In genomic region chr7:15974712-15975111, GRCm38 (mm10) we compare ENCODE assay signal across 8 mouse cellular contexts. TPM values are rescaled to one million over a fixed set of nuclear protein-coding genes. Genes with fewer than 3 reads are reported as not detected.
A peak's percentile ranks its signal among the peaks of the same experiment; 100 is the strongest.
DNase-seq lines count a peak whose midpoint lies in the region; ATAC-seq and TF ChIP-seq lines count a peak whose summit lies in the region.

No protein-coding gene starts in this region.

- no peaks in the 10 kb centered on the region for H3K27me3 ChIP-seq in liver, adult 2 months (ENCODE audit: control insufficient read depth, insufficient read depth, low read length)
- no peaks in the 10 kb centered on the region for H3K27me3 ChIP-seq in liver, embryonic 11.5 days (replicated peaks; ENCODE audit: control insufficient read depth, insufficient read depth, low read length)

- no peak overlapping the region for H3K9ac ChIP-seq in liver, adult 2 months (ENCODE audit: low read depth, low read length)
- H3K9ac ChIP-seq in liver, embryonic 11.5 days (ENCODE audit: low read depth, low read length): no peak overlapping the region

- H3K27ac ChIP-seq in liver, adult 2 months (replicated peaks; ENCODE audit: insufficient read depth, low read depth, low read length): no peak overlapping the region
- H3K27ac ChIP-seq in liver, embryonic 11.5 days (ENCODE audit: low read depth, low read length): no peak overlapping the region

- H3K4me2 ChIP-seq in liver, embryonic 11.5 days: no peak overlapping the region

- TF ChIP-seq POLR2A in liver, adult 2 months (IDR thresholded peaks at IDR 0.05; ENCODE audit: extremely low read depth, insufficient read depth, low read length): no peak

- no peak for DNase-seq in liver, adult 2 months (ENCODE audit: extremely low read depth, low read depth, low spot score)
- DNase-seq in liver, embryonic 11.5 days (ENCODE audit: low spot score): no peak
- DNase-seq in Muller cell, postnatal 12 days (ENCODE audit: inconsistent ontology term): peak; percentile 56
- DNase-seq in c-Kit-positive CD71-positive TER-119-negative erythroid progenitor cells, embryonic 14.5 days (ENCODE audit: low read depth): peak; percentile 46
- peak; percentile 63 for DNase-seq in heart, adult 8-10 months (ENCODE audit: low spot score)
- peak; percentile 60 to 69 for DNase-seq in left cerebral cortex, postnatal 25 days (ENCODE audit: low spot score in 2 of 2)
- peak; percentile 74 for DNase-seq in retina, postnatal 1 day
- DNase-seq in yolk sac, embryonic 10.5 days (ENCODE audit: low spot score): no peak

- no peaks in the 10 kb centered on the region for H3K9me3 ChIP-seq in liver, embryonic 11.5 days (ENCODE audit: control insufficient read depth, low read length)

- WGBS in liver, adult 2 months: 43% methylated on average over 5 of the region's 5 CpGs
- WGBS in liver, embryonic 11.5 days: 51% methylated on average over 5 of the region's 5 CpGs

- intact Hi-C loops in left cerebral cortex, postnatal 25 days (cut with DNase I): no loop called here

- H3K79me2 ChIP-seq in liver, adult 2 months (ENCODE audit: control insufficient read depth, insufficient read depth, low read length): no peaks in the 10 kb centered on the region

- ATAC-seq in liver, embryonic 11.5 days (replicated peaks; ENCODE audit: low FRiP score): no peak

- no peaks in the 10 kb centered on the region for H3K4me1 ChIP-seq in liver, adult 2 months (ENCODE audit: control insufficient read depth, insufficient read depth, low read length)
- no peaks in the 10 kb centered on the region for H3K4me1 ChIP-seq in liver, embryonic 11.5 days (replicated peaks; ENCODE audit: control insufficient read depth, insufficient read depth, low read length)

- H3K4me3 ChIP-seq in liver, adult 2 months (ENCODE audit: insufficient read depth, low read depth, low read length): no peak overlapping the region
- H3K4me3 ChIP-seq in liver, embryonic 11.5 days (ENCODE audit: low read depth, low read length): no peak overlapping the region

- H3K36me3 ChIP-seq in liver, adult 2 months (ENCODE audit: control insufficient read depth, insufficient read depth, low read length): peaks cover 7% of the 10 kb centered on the region; the same call in 1 of the 2 replicates
- peaks cover 38% of the 10 kb centered on the region for H3K36me3 ChIP-seq in liver, embryonic 11.5 days (ENCODE audit: control insufficient read depth, insufficient read depth, low read length)

- peak; percentile 89 for TF ChIP-seq CTCF in liver, adult 2 months (IDR thresholded peaks at IDR 0.05; ENCODE audit: low read depth, low read length)

RNA-seq across cellular contexts. Expression of gene Ehd2, which starts 7.3 kb away (rescaled TPM):
- total RNA-seq in liver, adult 2 months (2014; rRNA removed): 1.0 and 1.4 TPM in 2 replicates
- polyA plus RNA-seq in liver, adult 2 months (2012; rRNA removed): 1.6 and 1.7 TPM in 2 replicates
- 7.5 and 10.8 TPM in 2 replicates for polyA plus RNA-seq in liver, embryonic 11.5 days (2014; fragmentation: Nextera tagmentation; extraction: Ambion mirVana)
- 10 to 100 TPM; 54.4 to 95.0 (median 82.9) TPM for total RNA-seq in heart, adult 8-10 months (2022)
- 1 to 10 TPM; 4.7 to 8.4 TPM for total RNA-seq in left cerebral cortex, postnatal 25 days (2021)

RNA-seq across cellular contexts. Expression of gene Nop53, which starts 28.8 kb away (rescaled TPM):
- total RNA-seq in liver, adult 2 months (2014; rRNA removed): 57.3 and 59.6 TPM in 2 replicates
- polyA plus RNA-seq in liver, adult 2 months (2012; rRNA removed): 65.2 and 69.5 TPM in 2 replicates
- polyA plus RNA-seq in liver, embryonic 11.5 days (2014; fragmentation: Nextera tagmentation; extraction: Ambion mirVana): 217 and 219 TPM in 2 replicates
- 100 to 1,000 TPM; 121 to 147 (median 136) TPM for total RNA-seq in heart, adult 8-10 months (2022)
- total RNA-seq in left cerebral cortex, postnatal 25 days (2021): 100 to 1,000 TPM in 1 of 2 experiments, 10 to 100 TPM in 1; 98.5 to 104 TPM

RNA-seq across cellular contexts. Expression of gene Selenow, which starts 52.5 kb away (rescaled TPM):
- 67.9 and 68.1 TPM in 2 replicates for total RNA-seq in liver, adult 2 months (2014; rRNA removed)
- 250 and 292 TPM in 2 replicates for polyA plus RNA-seq in liver, adult 2 months (2012; rRNA removed)
- polyA plus RNA-seq in liver, embryonic 11.5 days (2014; fragmentation: Nextera tagmentation; extraction: Ambion mirVana): 557 and 609 TPM in 2 replicates
- total RNA-seq in heart, adult 8-10 months (2022): 100 to 1,000 TPM; 183 to 219 (median 204) TPM
- total RNA-seq in left cerebral cortex, postnatal 25 days (2021): 1,000 to 10,000 TPM; 1,337 to 1,417 TPM

Comparison
In these comparisons a context has a peak if more than half of its experiments do, and no peak if none do; other contexts are left out.
1. DNase-seq: peak in Muller cell, postnatal 12 days (single experiment), c-Kit-positive CD71-positive TER-119-negative erythroid progenitor cells, embryonic 14.5 days (single experiment), heart, adult 8-10 months (single experiment), left cerebral cortex, postnatal 25 days (2 of 2) and retina, postnatal 1 day (single experiment); none in liver, adult 2 months (single experiment), liver, embryonic 11.5 days (single experiment) and yolk sac, embryonic 10.5 days (single experiment).
2. RNA of gene Ehd2, which starts 7.3 kb away (total RNA-seq): 54.4 to 95.0 TPM in heart, adult 8-10 months; 4.7 to 8.4 TPM in left cerebral cortex, postnatal 25 days and 1.0 to 1.4 TPM in liver, adult 2 months; every median in the first group is over 4 times any median in the second.
3. RNA of gene Selenow, which starts 52.5 kb away (total RNA-seq): 1,337 to 1,417 TPM in left cerebral cortex, postnatal 25 days; 183 to 219 TPM in heart, adult 8-10 months and 67.9 to 68.1 TPM in liver, adult 2 months; every median in the first group is over 4 times any median in the second.